Mouse (Mus musculus): Measurements from ENCODE around the gene Shtn1. TPM values are rescaled to one million over a fixed set of nuclear protein-coding genes. Genes with fewer than 3 reads are reported as not detected.

Shtn1 gene
- total RNA-seq (2023): 2.5 and 2.7 TPM in 2 replicates

DNA sequence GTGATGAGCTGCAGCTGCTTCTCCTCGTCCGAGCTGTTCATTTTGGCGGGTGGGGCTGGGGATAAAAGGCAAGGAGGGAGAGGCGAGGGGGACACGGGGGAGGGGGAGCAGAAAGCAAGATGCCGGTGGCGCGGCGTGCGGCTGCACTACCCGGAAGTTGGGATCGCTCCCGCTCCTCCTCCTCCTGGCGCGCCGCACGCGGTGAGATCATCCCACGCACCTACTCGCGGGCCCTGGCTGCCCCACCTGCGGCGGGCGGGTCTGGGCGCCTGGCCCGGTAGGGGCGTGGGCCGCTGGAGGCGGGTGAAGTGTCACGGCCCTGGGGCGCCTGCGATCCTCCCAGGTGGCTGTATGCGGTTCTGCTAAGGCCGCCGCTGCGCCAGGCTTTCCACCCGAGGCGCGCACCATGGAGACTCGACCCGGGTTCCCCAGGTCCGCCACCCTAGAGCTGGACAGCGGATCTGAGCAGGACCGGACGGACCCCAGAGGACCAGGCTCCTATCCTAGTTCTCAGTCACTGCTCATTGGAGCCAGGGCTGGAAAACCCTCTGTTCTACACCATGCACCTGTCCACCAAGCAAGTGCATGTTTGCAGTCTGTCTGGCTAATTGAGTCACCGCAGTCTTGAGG lies at the start of gene Shtn1:
Gene Shtn1 (minus strand): TSS at position 629 of the 630 bp plus-strand sequence.

DNA sequence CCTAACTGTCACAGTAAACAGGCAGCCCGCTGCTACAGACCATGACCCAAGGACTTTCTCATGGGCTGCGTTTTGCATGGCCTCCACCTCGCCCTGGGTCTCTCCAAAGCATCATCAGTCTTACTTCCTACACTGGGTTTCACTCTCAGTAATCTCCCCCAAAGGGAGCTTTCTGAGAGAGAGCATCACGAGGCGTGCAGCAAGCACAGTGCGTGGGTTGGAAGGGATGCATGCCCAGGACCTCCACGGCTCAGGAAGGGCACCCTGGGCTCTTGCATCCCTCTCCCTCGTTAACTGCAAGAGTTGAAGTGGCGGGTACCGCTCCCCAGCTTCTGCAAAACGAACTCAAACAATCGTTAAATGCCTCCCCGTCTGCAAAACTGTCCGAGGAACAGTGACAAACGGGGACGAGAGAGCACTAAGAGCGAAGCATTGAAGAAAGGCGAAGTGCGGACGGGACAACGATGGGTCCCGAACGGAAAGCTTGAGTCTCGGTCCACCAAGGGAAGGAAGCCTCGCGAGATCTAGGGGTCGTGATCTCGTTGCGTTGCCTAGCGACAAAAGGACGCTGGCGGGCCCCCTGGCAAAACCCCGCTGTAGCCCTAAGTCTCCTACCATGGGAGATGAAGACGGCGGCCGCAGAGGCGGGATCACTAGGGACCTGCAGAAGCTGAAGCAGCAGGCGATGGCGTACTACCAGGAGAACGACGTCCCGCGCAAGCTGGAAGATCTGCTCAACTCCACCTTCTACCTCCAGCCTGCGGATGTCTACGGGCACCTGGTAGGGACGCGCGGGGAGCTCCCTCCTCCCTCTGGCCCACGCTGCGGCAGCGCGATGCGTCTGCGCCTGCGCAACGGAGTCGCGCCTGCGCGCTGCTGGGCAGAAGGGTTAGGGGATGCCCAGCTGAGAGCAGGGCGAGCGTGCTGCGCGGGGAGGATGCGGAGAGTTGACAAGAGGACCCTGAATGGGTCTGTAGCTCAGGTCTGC lies 132.8 kb downstream of the Shtn1 start, which contains the start of the genes Eno4 and Hspa12a:
Gene Eno4 (plus strand): TSS at position 585 of the 988 bp plus-strand sequence.
Gene Hspa12a (minus strand): TSS at position 814 of the 988 bp plus-strand sequence.

Other genes starting within 250 kb of the Shtn1 start
- gene Eno4, start 132.7 kb downstream of the Shtn1 start, total RNA-seq (2023): not detected in 2 replicates
- gene Hspa12a, start 132.4 kb downstream of the Shtn1 start, total RNA-seq (2023): 5.5 and 6.8 TPM in 2 replicates
- not detected in 2 replicates for gene Vax1, start 94.0 kb upstream of the Shtn1 start, total RNA-seq (2023)
- not detected in 2 replicates for gene Kcnk18, start 143.1 kb upstream of the Shtn1 start, total RNA-seq (2023)
- 0.86 and 1.1 TPM in 2 replicates for gene Slc18a2, start 184.8 kb upstream of the Shtn1 start, total RNA-seq (2023)
- 174 and 342 TPM in 2 replicates for gene Rps12-ps3, start 246.2 kb upstream of the Shtn1 start, total RNA-seq (2023)